Mouse (Mus musculus): ENCODE data around the gene Doc2g.

The Doc2g gene

DNA sequence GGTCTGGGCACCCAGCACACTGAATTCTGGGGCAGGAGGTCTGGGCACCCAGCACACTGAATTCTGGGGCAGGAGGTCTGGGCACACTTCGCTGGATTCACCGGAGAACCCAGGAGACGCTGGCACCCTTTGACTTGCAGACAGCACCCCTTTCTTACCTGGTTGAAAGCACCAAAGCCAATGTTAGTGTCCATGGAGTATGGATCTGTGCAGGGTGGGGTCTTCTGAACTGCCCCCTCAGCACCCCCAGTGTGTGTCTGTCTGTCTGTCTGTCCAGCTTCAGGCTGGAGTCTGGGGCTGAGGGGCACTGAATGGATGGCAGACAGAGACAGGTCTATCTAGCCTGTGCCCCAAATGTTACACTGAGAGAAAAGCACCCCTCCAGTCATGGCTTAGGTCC is 11.6 kb upstream of the Doc2g start:
- in situ Hi-C loops (cut with MboI, MseI) = no loop called here

DNA sequence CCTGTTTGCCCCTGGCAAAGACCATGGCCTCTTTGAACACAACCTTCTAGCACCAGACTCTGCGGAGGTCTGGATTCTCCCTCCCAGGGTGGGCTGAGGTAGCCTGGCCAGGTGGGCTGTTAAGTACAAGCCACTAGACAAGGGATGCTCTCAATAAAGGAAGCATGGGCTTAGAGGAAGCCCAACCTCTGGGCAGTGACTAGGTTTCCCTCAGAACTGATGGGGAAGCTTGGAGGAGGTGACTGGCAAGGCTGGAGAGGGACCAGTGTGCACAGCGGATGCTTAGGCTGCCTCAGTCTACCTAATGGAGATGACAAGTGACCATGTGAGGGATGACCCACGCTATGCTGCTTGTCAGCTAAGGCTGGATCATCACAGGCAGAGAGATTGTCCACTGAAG is 11.1 kb upstream of the Doc2g start:
- in situ Hi-C loops (cut with MboI, MseI) = no loop called here

- in situ Hi-C loops (cut with MboI, MseI) = no loop called here
These were observed 10.7 kb upstream of the Doc2g start, which contains the start of gene Tbx10 for GRCm38 (mm10) chr19:3992416-3992815. Tbx10 (plus strand) TSS chr19:3992752.

GRCm38 (mm10) chr19:3994932-3995331 is 8.2 kb upstream of the Doc2g start:
- in situ Hi-C loops (cut with MboI, MseI) = no loop called here

GRCm38 (mm10) chr19:3995505-3995904 is 7.6 kb upstream of the Doc2g start:
- in situ Hi-C loops (cut with MboI, MseI) = no loop called here

DNA sequence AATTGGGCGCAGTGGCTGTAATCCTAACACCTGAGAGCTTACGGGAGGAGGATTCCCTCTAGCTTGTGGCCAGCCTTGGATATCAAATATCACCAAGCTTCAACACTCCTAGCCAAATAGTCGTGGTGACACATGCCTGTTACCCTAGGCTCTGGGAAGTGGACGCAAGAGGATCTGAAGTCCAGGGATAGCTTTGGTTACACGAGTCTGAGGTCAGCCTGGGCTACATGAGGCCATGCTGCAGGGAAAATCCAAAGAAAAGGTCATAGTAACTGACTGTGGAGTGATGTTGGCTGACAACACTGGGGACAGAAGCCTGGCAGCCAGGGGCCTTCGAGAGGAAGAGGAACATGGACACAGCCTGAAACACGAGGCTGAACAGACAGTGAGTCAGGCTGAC is 7.0 kb upstream of the Doc2g start:
- in situ Hi-C loops (cut with MboI, MseI) = no loop called here

DNA sequence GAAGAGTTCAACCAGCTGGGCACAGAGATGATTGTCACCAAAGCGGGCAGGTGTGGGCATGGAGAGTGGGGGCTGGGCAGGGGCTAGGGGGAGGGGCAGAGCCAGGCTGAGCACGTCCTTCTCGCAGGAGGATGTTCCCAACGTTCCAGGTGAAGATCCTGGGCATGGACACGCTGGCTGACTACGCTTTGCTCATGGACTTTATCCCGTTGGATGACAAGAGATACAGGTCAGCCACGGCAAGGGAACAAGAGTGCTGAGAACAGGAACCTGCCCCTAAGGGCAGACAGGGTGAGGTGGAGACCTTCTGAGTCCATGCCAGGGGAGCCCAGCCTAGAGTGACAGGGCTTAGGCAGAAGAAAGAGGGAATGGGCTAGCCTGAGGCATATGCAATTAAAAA is 6.4 kb upstream of the Doc2g start:
- in situ Hi-C loops (cut with MboI, MseI) = no loop called here

GRCm38 (mm10) chr19:3997231-3997630 is 5.9 kb upstream of the Doc2g start:
- in situ Hi-C loops (cut with MboI, MseI) = no loop called here

DNA sequence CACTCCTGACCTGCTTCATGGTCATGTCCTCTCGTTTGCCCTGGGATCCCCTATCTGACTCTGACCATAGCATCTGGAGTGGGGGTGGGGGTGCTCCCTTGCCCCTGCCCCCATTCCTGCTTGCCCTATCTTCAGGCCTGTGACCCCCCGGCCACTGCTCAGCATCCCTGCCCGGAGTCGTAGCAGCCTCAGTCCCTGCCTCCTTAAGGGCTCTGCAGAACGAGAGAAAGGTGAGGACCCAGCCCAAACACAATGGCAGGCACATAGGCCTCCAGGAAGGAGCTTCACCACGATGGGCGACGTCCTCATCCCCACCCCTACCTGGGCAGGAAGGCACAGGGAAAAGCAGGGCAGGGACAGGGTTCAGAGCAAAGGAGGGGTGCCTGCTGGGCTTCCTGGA is 4.8 kb upstream of the Doc2g start:
- in situ Hi-C loops (cut with MboI, MseI) = no loop called here

GRCm38 (mm10) chr19:3999121-3999730 is 3.9 kb upstream of the Doc2g start:
- in situ Hi-C loops (cut with MboI, MseI) = no loop called here

DNA sequence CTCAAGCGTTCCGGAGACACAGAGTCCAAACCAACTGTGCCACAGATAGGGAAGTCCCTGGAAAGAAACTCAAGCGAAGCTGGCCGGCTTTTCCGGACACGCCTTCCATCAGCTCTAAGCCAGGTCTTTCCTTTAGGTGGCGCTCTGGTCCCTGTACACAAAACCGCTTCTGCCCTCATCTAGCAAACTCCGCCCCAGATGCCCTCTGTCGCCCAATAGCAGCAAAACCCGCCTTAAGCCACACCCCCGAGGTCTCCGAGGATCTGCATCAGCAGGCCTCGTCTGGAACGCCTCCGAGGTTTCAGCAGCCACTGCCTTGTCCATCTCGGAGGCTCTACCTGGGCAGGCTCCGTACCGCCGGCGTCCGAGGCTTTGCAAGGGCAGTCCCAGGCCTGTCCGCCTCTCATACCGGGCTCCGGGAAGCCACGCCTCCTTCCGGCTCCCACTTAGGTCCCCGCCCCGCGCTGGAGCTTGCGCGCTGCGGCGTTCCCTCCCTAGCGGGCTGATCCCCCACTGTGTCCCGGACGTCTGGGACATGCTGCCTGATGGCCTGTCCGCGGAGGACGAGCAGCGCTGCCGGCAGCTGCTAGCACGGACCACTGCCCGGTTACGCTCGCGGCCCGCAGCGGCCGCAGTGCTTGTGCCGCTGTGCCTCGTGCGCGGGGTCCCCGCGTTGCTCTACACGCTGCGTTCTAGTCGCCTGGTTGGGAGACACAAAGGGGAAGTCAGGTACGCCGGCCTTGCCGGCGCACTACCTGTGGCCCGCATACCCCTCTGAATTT is 2.8 kb upstream of the Doc2g start, which contains the start of the genes Nudt8 and Gm49405:
Gene Nudt8 (plus strand): TSS at position 462 of the 782 bp plus-strand sequence.
Gene Gm49405 (plus strand): TSS at position 508 of the 782 bp plus-strand sequence.
- in situ Hi-C loops (cut with MboI, MseI) = no loop called here

DNA sequence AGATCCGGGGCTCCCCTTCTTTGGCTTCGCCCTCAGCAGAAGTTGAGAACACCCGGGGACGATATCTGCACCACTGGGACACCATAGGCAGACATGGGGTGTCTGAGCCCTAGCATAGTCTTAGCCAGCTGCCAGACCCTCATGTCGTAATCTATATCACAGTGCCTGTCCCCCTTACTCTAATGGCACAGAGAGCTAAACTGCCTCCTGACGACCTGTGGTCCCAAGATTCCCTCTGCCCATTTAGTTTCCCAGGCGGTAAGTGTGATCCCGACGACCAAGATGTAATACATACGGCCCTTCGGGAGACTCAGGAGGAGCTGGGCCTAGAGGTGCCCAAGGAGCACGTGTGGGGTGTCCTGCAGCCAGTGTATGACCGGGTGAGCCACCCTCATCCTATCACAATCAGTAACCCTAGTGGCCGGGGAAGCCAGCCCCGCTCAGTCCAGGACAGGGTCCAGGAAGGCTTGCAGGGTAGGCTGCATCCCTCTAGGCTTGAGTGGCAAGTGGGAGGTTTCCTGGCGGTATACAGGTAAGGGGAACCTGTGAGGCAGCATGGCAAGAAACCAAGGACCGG is 2.1 kb upstream of the Doc2g start:
- in situ Hi-C loops (cut with MboI, MseI) = no loop called here

- in situ Hi-C loops (cut with MboI, MseI) = no loop called here
These were observed 1.4 kb upstream of the Doc2g start for GRCm38 (mm10) chr19:4001752-4002151.

DNA sequence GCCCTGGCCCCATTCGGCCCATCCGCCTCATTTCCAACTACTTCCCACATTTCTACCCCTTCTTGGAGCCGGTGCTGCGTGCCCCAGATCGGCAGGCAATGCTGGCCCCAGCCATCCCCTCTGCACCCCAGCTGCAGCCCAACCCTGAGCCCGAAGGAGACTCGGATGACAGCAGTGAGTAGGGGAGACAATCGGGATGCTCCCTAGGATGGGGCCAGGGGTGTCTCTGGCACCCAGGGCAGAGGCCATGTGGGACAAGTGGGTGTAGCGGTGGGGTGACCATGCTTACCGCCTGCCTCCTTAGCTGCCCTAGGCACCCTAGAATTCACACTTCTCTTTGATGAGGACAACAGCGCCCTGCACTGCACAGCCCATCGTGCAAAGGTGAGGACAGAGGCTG is 528 bp downstream of the Doc2g start:
- in situ Hi-C loops (cut with MboI, MseI) = no loop called here

DNA sequence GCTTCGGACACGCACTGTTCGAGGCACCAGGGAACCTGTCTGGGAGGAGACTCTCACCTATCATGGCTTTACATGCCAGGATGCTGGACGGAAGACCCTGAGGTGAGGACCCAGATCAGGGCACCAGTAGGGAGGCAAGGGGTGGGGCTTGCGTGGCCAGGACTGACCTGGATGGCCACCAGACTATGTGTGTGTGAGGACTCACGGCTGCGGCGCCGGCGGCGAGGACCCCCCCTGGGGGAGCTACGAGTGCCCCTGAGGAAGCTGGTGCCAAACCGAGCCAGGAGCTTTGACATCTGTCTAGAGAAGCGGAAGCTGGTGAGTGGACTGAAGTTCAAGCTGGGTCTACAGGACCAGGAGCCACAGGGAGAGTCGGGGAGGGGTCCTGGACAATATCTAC is 1.2 kb downstream of the Doc2g start:
- in situ Hi-C loops (cut with MboI, MseI) = no loop called here

GRCm38 (mm10) chr19:4005091-4005490 is 2.0 kb downstream of the Doc2g start:
- in situ Hi-C loops (cut with MboI, MseI) = no loop called here

- in situ Hi-C loops (cut with MboI, MseI) = no loop called here
These were observed 2.9 kb downstream of the Doc2g start for GRCm38 (mm10) chr19:4005971-4006370.

DNA sequence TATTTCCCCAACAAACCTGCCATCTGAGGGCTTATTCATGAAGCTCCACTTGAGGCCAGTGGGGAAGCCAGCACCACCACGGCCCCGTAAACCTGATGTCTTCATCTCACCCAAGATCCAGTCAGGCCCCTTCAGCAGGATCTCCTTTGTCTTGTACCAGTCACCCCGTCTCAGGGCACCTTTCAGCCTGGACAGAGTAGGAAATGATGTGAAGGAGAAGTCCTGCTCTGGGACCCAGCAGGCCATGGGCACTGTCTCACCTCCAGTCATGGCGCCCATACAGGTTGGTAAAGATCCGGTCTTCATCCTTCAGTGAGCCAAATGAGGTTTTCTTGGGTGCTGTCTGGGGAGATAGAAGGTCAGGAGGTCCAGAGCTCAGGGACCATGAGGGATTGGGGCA is 8.0 kb downstream of the Doc2g start:
- in situ Hi-C loops (cut with MboI, MseI) = no loop called here

GRCm38 (mm10) chr19:4012432-4013022 is 9.4 kb downstream of the Doc2g start, which contains the start of gene Ndufv1:
Ndufv1 (minus strand) TSS chr19:4012806.
- in situ Hi-C loops (cut with MboI, MseI) = no loop called here

DNA sequence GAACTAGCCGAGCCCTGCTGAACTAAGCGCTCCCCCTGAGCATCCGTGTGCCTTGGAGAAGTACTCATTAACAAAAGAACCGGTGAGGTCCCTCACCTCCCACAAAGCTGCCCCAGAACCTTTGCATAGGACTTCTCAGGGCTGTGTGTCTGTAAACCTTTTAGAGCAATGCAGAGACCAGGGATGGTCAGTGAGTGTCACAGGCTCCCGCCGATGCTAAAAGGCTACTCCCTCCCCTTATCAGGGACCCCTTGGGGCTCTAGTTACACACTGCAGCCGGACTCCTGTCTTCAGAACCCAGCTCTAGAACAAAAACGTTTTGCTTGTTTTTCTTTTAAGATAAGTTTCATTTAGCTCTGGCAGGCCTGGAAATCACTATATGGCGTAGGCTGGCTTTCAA is 10.0 kb downstream of the Doc2g start:
- in situ Hi-C loops (cut with MboI, MseI) = no loop called here

DNA sequence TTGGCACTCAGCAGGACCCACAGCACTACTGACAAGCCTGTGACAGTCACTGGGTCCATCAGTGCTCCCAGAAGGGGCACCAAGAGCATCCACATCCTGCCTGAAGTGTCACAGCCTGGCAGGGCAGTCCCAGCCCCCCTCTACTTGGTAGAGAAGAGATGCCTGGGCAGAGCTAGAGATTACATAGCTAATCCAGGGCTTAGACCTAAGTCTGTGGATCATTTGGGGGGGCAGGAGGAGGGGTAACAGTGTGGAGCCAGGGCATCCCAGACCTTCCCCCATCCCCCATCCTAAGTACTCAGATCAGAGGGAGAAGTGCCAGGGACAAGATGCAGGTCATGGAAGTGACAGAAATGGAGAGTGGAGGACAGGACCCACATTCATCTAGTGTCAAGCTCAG is 11.7 kb downstream of the Doc2g start:
- in situ Hi-C loops (cut with MboI, MseI) = loop anchor here (5.0 kb wide), 2 partner anchors 37 to 72 kb away; no protein-coding TSS in a partner anchor

DNA sequence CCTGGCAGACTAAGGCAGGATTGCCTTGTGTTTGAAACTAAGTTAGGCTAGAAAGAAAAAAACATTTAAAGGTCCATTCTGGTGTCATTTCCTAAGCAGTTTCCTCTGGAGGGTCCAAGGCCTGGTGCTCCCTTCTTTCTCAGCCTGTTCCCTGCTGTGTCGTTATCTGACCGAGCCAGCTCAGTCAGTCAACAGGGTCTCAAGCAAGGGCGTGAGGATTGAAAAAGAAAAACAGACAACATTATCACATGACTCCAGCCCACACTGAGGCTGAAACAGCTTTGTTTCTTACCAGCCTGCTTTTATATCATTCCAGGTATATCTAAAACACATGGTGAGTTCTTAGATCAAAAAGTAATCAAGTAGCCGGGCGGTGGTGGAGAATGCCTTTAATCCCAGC is 12.5 kb downstream of the Doc2g start:
- in situ Hi-C loops (cut with MboI, MseI) = loop anchor here (5.0 kb wide), 2 partner anchors 37 to 72 kb away; no protein-coding TSS in a partner anchor

Measured in T-helper 1 cell (primary cell).